Mouse (Mus musculus) erythroblast, embryonic 14.5 days (primary cell): ENCODE measurements around the gene Pcnx.

ENCODE experiments used
- GATA1 ChIP-seq: IDR thresholded peaks from 2 replicates; pipeline ENCODE4 v1.6.1; 2012; ENCODE audit warnings: low read length, inconsistent platforms, mixed read lengths
- TAL1 ChIP-seq: IDR thresholded peaks from 3 replicates; pipeline ENCODE4 v1.6.1; 2012; ENCODE audit warnings: low read length, inconsistent platforms, mixed read lengths

GRCm38 (mm10) chr12:81822778-81823480, 36.9 kb upstream of the Pcnx start:
- TF ChIP-seq GATA1, result no peak
- TF ChIP-seq TAL1, result no peak
